Mouse (Mus musculus) lung, embryonic 15.5 days (tissue): Measurements from ENCODE around the gene Bsn. TPM values are rescaled to one million over a fixed set of nuclear protein-coding genes. Genes with fewer than 3 reads are reported as not detected.

Source experiments
- ATAC-seq: fragments of 200-750 bp; cut with Nextera tagmentation; 2 replicates; pipeline ENCODE4 v1.8.0; 2017; ENCODE audit warnings: moderate number of reproducible peaks, borderline replicate concordance; ENCODE audit not compliant: low FRiP score, low TSS enrichment; ENCODE audit errors: extremely low read depth
- H3K27ac ChIP-seq: fragments of 300-500 bp; sonication (generic); 2 replicates; pipeline ENCODE4 v1.5.1; 2015; ENCODE audit warnings: moderate library complexity, mild to moderate bottlenecking, inconsistent platforms
- H3K27me3 ChIP-seq: fragments of 300-500 bp; sonication (generic); 2 replicates; pipeline ENCODE4 v1.6.1; 2015; ENCODE audit warnings: inconsistent platforms
- H3K36me3 ChIP-seq: fragments of 300-500 bp; sonication (generic); 2 replicates; pipeline ENCODE4 v1.6.1; 2015; ENCODE audit warnings: inconsistent platforms
- H3K4me1 ChIP-seq: fragments of 300-500 bp; sonication (generic); 2 replicates; pipeline ENCODE4 v1.6.1; 2015; ENCODE audit warnings: inconsistent platforms
- H3K4me2 ChIP-seq: fragments of 300-500 bp; sonication (generic); 2 replicates; pipeline ENCODE4 v1.6.1; 2015; ENCODE audit warnings: inconsistent platforms, mild to moderate bottlenecking, moderate library complexity
- H3K4me3 ChIP-seq: fragments of 300-500 bp; sonication (generic); 2 replicates; pipeline ENCODE4 v1.5.1; 2015; ENCODE audit warnings: mild to moderate bottlenecking, inconsistent platforms
- H3K9ac ChIP-seq: fragments of 300-500 bp; sonication (generic); 2 replicates; pipeline ENCODE4 v1.6.1; 2015; ENCODE audit warnings: inconsistent platforms
- H3K9me3 ChIP-seq: fragments of 300-500 bp; sonication (generic); 2 replicates; pipeline ENCODE4 v1.6.1; 2016; ENCODE audit warnings: inconsistent platforms
- WGBS: fragments of 180-500 bp; shearing (Covaris S2); methylation state at CpG from one replicate; pipeline ENCODE4 v1.1.7; 2015; 5-methylcytosine and 5-hydroxymethylcytosine counted together
- microRNA-seq: library from miRNA; unstranded; fragments of <30 nt; microRNA quantifications from one replicate; pipeline ENCODE4, GENCODE M21; 2016
- polyA plus RNA-seq: library from polyadenylated mRNA; unstranded; fragments of >200 nt; fragmentation: Nextera tagmentation; extraction: Ambion mirVana; gene quantifications from 2 replicates; pipeline ENCODE4 v1.2.1, GENCODE M21; 2015

Bsn gene
- polyA plus RNA-seq, 1 experiment from 2014 or later: 0.34 TPM

- peak; percentile 50 for ATAC-seq
- H3K4me3 ChIP-seq: peak overlapping the region; percentile 70
- H3K9ac ChIP-seq: peak overlapping the region; percentile 45
- H3K27ac ChIP-seq: peak overlapping the region; percentile 62
- WGBS: 2% methylated on average over 19 of the region's 19 CpGs
- no peaks in the 10 kb centered on the region for H3K9me3 ChIP-seq
- H3K36me3 ChIP-seq: peaks cover 38% of the 10 kb centered on the region
- H3K27me3 ChIP-seq: no peaks in the 10 kb centered on the region
- peaks cover 34% of the 10 kb centered on the region for H3K4me1 ChIP-seq
- H3K4me2 ChIP-seq: peak overlapping the region; percentile 88
Measured at GRCm38 (mm10) chr9:108048566-108048955, 141.6 kb downstream of the Bsn start.

GRCm38 (mm10) chr9:108047601-108048565, 142.3 kb downstream of the Bsn start:
- peak overlapping the region; percentile 88 for H3K4me2 ChIP-seq
- peaks cover 43% of the 10 kb centered on the region for H3K36me3 ChIP-seq
- H3K4me1 ChIP-seq: peaks cover 28% of the 10 kb centered on the region
- peak overlapping the region; percentile 70 for H3K4me3 ChIP-seq
- no peaks in the 10 kb centered on the region for H3K9me3 ChIP-seq
- H3K27me3 ChIP-seq: no peaks in the 10 kb centered on the region
- peak overlapping the region; percentile 62 for H3K27ac ChIP-seq
- peak overlapping the region; percentile 45 for H3K9ac ChIP-seq
- ATAC-seq: no peak
- 42% methylated on average over 17 of the region's 17 CpGs for WGBS

- Histone ChIP-seq H3K9ac (no peak overlapping the region), H3K27me3 (no peaks in the 10 kb centered on the region), H3K4me2 (no peak overlapping the region), H3K4me1 (peaks cover 23% of the 10 kb centered on the region), H3K9me3 (no peaks in the 10 kb centered on the region), H3K36me3 (peaks cover 54% of the 10 kb centered on the region), H3K4me3 (no peak overlapping the region), H3K27ac (no peak overlapping the region)
- ATAC-seq: no peak
- WGBS: 91% methylated on average over 4 of the region's 4 CpGs
Measured at GRCm38 (mm10) chr9:108046582-108046981, 143.6 kb downstream of the Bsn start.

Small RNA genes within 50 kb of the gene (microRNA-seq; reads per million reads assigned to microRNA genes)
- gene Gm47303: not detected
- gene Mir7088: not detected

Other genes with a start within 250 kb of the Bsn start
- gene Traip, start 240.2 kb downstream of the Bsn start, polyA plus RNA-seq: 26.8 and 31.5 TPM in 2 replicates
- 22.3 and 22.8 TPM in 2 replicates for gene Uba7, start 214.9 kb downstream of the Bsn start, polyA plus RNA-seq
- gene Gm20661, start 207.3 kb downstream of the Bsn start, polyA plus RNA-seq: 3.5 and 3.6 TPM in 2 replicates
- gene Inka1, start 204.5 kb downstream of the Bsn start, polyA plus RNA-seq: 68.7 and 76.6 TPM in 2 replicates
- 5.2 and 6.1 TPM in 2 replicates for gene Cdhr4, start 197.9 kb downstream of the Bsn start, polyA plus RNA-seq
- 0.44 and 0.72 TPM in 2 replicates for gene Gm20662, start 194.0 kb downstream of the Bsn start, polyA plus RNA-seq
- gene Ip6k1, start 187.9 kb downstream of the Bsn start, polyA plus RNA-seq: 49.4 and 53.7 TPM in 2 replicates
- 28.6 and 30.9 TPM in 2 replicates for gene Gmppb, start 141.1 kb downstream of the Bsn start, polyA plus RNA-seq
- gene Amigo3, start 137.2 kb downstream of the Bsn start, polyA plus RNA-seq: 2.5 and 2.9 TPM in 2 replicates
- gene Mst1, start 109.9 kb downstream of the Bsn start, polyA plus RNA-seq: 0.25 and 0.35 TPM in 2 replicates
- 22.3 and 28.4 TPM in 2 replicates for gene Rnf123, start 107.0 kb downstream of the Bsn start, polyA plus RNA-seq
- gene Apeh, start 95.8 kb downstream of the Bsn start, polyA plus RNA-seq: 57.8 and 59.1 TPM in 2 replicates
- 100 and 110 TPM in 2 replicates for gene Dag1, start 73.6 kb upstream of the Bsn start, polyA plus RNA-seq
- gene Nicn1, start 100.0 kb upstream of the Bsn start, polyA plus RNA-seq: 32.5 and 37.2 TPM in 2 replicates
- 19.7 and 20.5 TPM in 2 replicates for gene Amt, start 106.5 kb upstream of the Bsn start, polyA plus RNA-seq
- 484 and 512 TPM in 2 replicates for gene Rhoa, start 115.7 kb upstream of the Bsn start, polyA plus RNA-seq
- 29.6 and 35.5 TPM in 2 replicates for gene Tcta, start 115.8 kb upstream of the Bsn start, polyA plus RNA-seq
- gene Gpx1, start 148.5 kb upstream of the Bsn start, polyA plus RNA-seq: 654 and 708 TPM in 2 replicates
- 99.6 and 107 TPM in 2 replicates for gene Usp4, start 157.5 kb upstream of the Bsn start, polyA plus RNA-seq
- 0.39 and 0.40 TPM in 2 replicates for gene 1700102P08Rik, start 202.4 kb upstream of the Bsn start, polyA plus RNA-seq
- gene Ccdc36, start 238.1 kb upstream of the Bsn start, polyA plus RNA-seq: 2.4 and 2.6 TPM in 2 replicates
- gene BC048562, start 246.1 kb upstream of the Bsn start, polyA plus RNA-seq: not detected in 2 replicates